Mouse (Mus musculus) gastrocnemius, adult 8-10 months (tissue): ENCODE measurements around the gene Alkbh1. TPM values are rescaled to one million over a fixed set of nuclear protein-coding genes. Genes with fewer than 3 reads are reported as not detected.

ENCODE experiments used
- DNase-seq, 2 experiments: peaks; one replicate each; pipeline ENCODE4 v3.0.0; 2022; ENCODE audit warnings: low spot score in 2 of 2
- total RNA-seq, 4 experiments: library from RNA; stranded (reverse); gene quantifications; 2 replicates each; pipeline ENCODE4 v1.2.4; 2022

The Alkbh1 gene
- total RNA-seq, 4 experiments from 2014 or later, result 4.2 to 6.2 (median 5.3) TPM

- DNase-seq, result no peak
Observed at GRCm38 (mm10) chr12:87419974-87420485, 23.8 kb downstream of the Alkbh1 start.

GRCm38 (mm10) chr12:87418921-87419320 is 24.9 kb downstream of the Alkbh1 start:
- no peak for DNase-seq

GRCm38 (mm10) chr12:87416690-87417089 is 27.1 kb downstream of the Alkbh1 start:
- no peak for DNase-seq

GRCm38 (mm10) chr12:87415358-87415757 is 28.5 kb downstream of the Alkbh1 start:
- DNase-seq, result no peak

GRCm38 (mm10) chr12:87413179-87413790 is 30.5 kb downstream of the Alkbh1 start:
- DNase-seq, result peak; percentile 24 to 27

- no peak for DNase-seq
Observed at GRCm38 (mm10) chr12:87410999-87411398, 32.8 kb downstream of the Alkbh1 start.

GRCm38 (mm10) chr12:87409123-87409522 is 34.7 kb downstream of the Alkbh1 start:
- no peak for DNase-seq

- no peak for DNase-seq
Observed at GRCm38 (mm10) chr12:87407869-87408605, 35.8 kb downstream of the Alkbh1 start.

- DNase-seq, result no peak
Observed at GRCm38 (mm10) chr12:87405721-87406120, 38.1 kb downstream of the Alkbh1 start.

GRCm38 (mm10) chr12:87405165-87405564 is 38.7 kb downstream of the Alkbh1 start:
- no peak for DNase-seq

- DNase-seq, result no peak
Observed at GRCm38 (mm10) chr12:87401883-87402282, 41.9 kb downstream of the Alkbh1 start.

GRCm38 (mm10) chr12:87399119-87399819 is 44.5 kb downstream of the Alkbh1 start:
- DNase-seq, result no peak

- DNase-seq, result no peak
Observed at GRCm38 (mm10) chr12:87397811-87398417, 45.9 kb downstream of the Alkbh1 start.

- no peak for DNase-seq
Observed at GRCm38 (mm10) chr12:87397126-87397525, 46.7 kb downstream of the Alkbh1 start.

GRCm38 (mm10) chr12:87394316-87394715 is 49.5 kb downstream of the Alkbh1 start:
- no peak for DNase-seq

- DNase-seq, result peak in 1 of 2 experiments; percentile 9
Observed at GRCm38 (mm10) chr12:87393447-87394145, 50.2 kb downstream of the Alkbh1 start.

GRCm38 (mm10) chr12:87391355-87391754 is 52.5 kb downstream of the Alkbh1 start:
- DNase-seq, result no peak

- no peak for DNase-seq
Observed at GRCm38 (mm10) chr12:87389231-87389630, 54.6 kb downstream of the Alkbh1 start.

- DNase-seq, result peak; percentile 98 to 99
Observed at GRCm38 (mm10) chr12:87388122-87388774, 55.6 kb downstream of the Alkbh1 start, which contains the start of gene Sptlc2. Gene Sptlc2 (minus strand): TSS chr12:87388355.
